Comparison of ENCODE assay signal across 7 mouse cellular contexts in the genomic region with DNA sequence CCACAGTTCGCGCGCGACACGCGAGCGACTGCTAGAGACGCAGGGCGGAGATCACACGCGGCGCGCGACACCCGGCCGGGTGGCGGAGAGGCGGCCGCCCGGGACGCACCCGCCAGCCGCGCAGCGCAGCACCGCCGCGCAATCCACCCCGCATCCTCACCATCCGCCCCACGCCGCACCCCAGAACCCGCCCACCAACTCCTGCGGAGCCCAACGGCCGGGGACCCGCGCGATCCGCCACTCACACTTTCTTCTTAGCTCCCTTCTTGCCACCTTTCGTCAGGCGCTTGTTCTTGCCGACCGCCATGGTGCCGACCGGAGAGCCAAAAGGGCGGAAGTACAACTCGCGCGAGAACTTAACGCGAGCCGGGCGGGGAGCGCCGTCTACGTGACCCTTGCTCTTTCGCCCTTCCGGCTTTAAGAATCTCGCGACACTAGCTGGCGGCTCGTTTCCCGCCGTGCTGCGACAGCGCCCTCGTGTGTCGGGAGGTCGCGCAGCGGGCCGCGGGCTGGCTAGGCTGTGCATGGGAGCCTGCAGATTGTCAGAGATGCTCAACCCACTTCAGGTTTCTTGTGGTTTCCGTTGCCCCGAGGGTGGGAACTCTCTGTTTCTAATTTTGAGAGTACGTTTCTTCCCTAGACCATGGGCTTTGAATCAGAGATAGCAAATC. TPM values are rescaled to one million over a fixed set of nuclear protein-coding genes. Genes with fewer than 3 reads are reported as not detected.
DNase-seq lines count a peak whose midpoint lies in the region; ATAC-seq lines count a peak whose summit lies in the region.

Gene Rps3a1, minus strand, starts transcription at position 440 of the 671 bp plus-strand sequence.

- ATAC-seq in intestine, embryonic 15.5 days: peak; percentile 97

- under 1% methylated on average over 65 of the region's 77 CpGs for WGBS in intestine, embryonic 15.5 days
- under 1% methylated on average over 76 of the region's 77 CpGs for WGBS in midbrain, embryonic 10.5 days

- peak within 1 kb of the TSS; percentile 97 for H3K9ac ChIP-seq in intestine, embryonic 15.5 days

- no peaks in the 10 kb centered on the region for H3K9me3 ChIP-seq in intestine, embryonic 15.5 days
- no peaks in the 10 kb centered on the region for H3K9me3 ChIP-seq in midbrain, embryonic 10.5 days (replicated peaks)

- peak within 1 kb of the TSS; percentile 85 for H3K27ac ChIP-seq in intestine, embryonic 15.5 days
- H3K27ac ChIP-seq in midbrain, embryonic 10.5 days (replicated peaks): peak within 1 kb of the TSS; percentile 99

- peak within 1 kb of the TSS; percentile 69 for H3K4me2 ChIP-seq in intestine, embryonic 15.5 days (replicated peaks)

- H3K27me3 ChIP-seq in intestine, embryonic 15.5 days (replicated peaks): no peaks in the 10 kb centered on the region
- H3K27me3 ChIP-seq in midbrain, embryonic 10.5 days (ENCODE audit: low read depth, poor library complexity, severe bottlenecking): no peaks in the 10 kb centered on the region

- H3K4me3 ChIP-seq in intestine, embryonic 15.5 days (replicated peaks): peak within 1 kb of the TSS; percentile 85
- H3K4me3 ChIP-seq in midbrain, embryonic 10.5 days: peak within 1 kb of the TSS; percentile 95

- H3K4me1 ChIP-seq in intestine, embryonic 15.5 days (replicated peaks): peaks cover 8% of the 10 kb centered on the region
- H3K4me1 ChIP-seq in midbrain, embryonic 10.5 days: peaks cover 22% of the 10 kb centered on the region

- H3K36me3 ChIP-seq in intestine, embryonic 15.5 days: peaks cover 13% of the 10 kb centered on the region
- H3K36me3 ChIP-seq in midbrain, embryonic 10.5 days: peaks cover 41% of the 10 kb centered on the region

- intact Hi-C loops in gastrocnemius, postnatal 36 days (cut with DNase I): loop anchor here (10.0 kb wide), 1 partner anchor 568 kb away; the partner anchor contains the start of gene Gatb
- intact Hi-C loops in left cerebral cortex, postnatal 25 days (cut with DNase I): loop anchor here (1.0 to 5.0 kb wide), 2 partner anchors 81 to 570 kb away; partner anchors contain the start of gene Gatb

- DNase-seq in adrenal gland, adult 2 months: peak; percentile 98
- peak; percentile 95 for DNase-seq in embryo, embryonic 11.5 days (ENCODE audit: low read depth, low spot score)
- DNase-seq in gastrocnemius, postnatal 36 days: peak; percentile 96 to 99
- peak; percentile 99 for DNase-seq in left cerebral cortex, postnatal 25 days (ENCODE audit: low spot score in 2 of 2)
- DNase-seq in midbrain, embryonic 10.5 days (ENCODE audit: low spot score): peak; percentile 98
- DNase-seq in right cerebral cortex, postnatal 4 days: peak; percentile 99

RNA-seq across cellular contexts. Expression of gene Rps3a1, which starts in this region (rescaled TPM):
- 100 to 1,000 TPM; 728 to 830 TPM for total RNA-seq in adrenal gland, adult 2 months (2021)
- 12.6 and 17.1 TPM in 2 replicates for polyA plus RNA-seq in adrenal gland, adult 2 months (2012; rRNA removed)
- total RNA-seq in gastrocnemius, postnatal 36 days (2021): 100 to 1,000 TPM; 317 to 400 TPM
- 1,281 and 1,419 TPM in 2 replicates for polyA plus RNA-seq in intestine, embryonic 15.5 days (2015; fragmentation: Nextera tagmentation; extraction: Ambion mirVana)
- total RNA-seq in left cerebral cortex, postnatal 25 days (2021): 100 to 1,000 TPM; 337 to 339 TPM
- polyA plus RNA-seq in midbrain, embryonic 10.5 days (2016; fragmentation: Nextera tagmentation; extraction: Ambion mirVana): 943 and 1,130 TPM in 2 replicates

Comparison
In these comparisons a context has a peak if more than half of its experiments do, and no peak if none do; other contexts are left out.
1. Peak in every context shown above with its lines: DNase-seq, ATAC-seq, H3K4me3 ChIP-seq and H3K27ac ChIP-seq.
2. RNA of gene Rps3a1 (polyA plus RNA-seq): 1,281 to 1,419 TPM in intestine, embryonic 15.5 days and 943 to 1,130 TPM in midbrain, embryonic 10.5 days; 12.6 to 17.1 TPM in adrenal gland, adult 2 months; every median in the first group is over 10 times any median in the second.